Comparison of ENCODE assay signal across 20 mouse cellular contexts in genomic region chr1:40129321-40129720, GRCm38 (mm10). TPM values are rescaled to one million over a fixed set of nuclear protein-coding genes. Genes with fewer than 3 reads are reported as not detected.
DNase-seq lines count a peak whose midpoint lies in the region; ATAC-seq and TF ChIP-seq lines count a peak whose summit lies in the region.
"Had no signal": no experiment of that assay in that cellular context is flagged by ENCODE, and none has a peak within 500 bp of the region (broad histone marks: within the 10 kb centered on the region; RNA-seq: fewer than 3 reads in every experiment).

No protein-coding gene starts in this region.

- peaks cover 5% of the 10 kb centered on the region; the same call in 1 of the 2 replicates for H3K4me1 ChIP-seq in kidney, embryonic 16.5 days (ENCODE audit: insufficient read depth, low read length)
- no peaks in the 10 kb centered on the region for H3K4me1 ChIP-seq in intestine, postnatal 0 days (replicated peaks; ENCODE audit: control insufficient read depth, insufficient read depth, low read length)
- H3K4me1 ChIP-seq in forebrain, embryonic 14.5 days (ENCODE audit: control insufficient read depth, insufficient read depth, low read length), result no peaks in the 10 kb centered on the region
- H3K4me1 ChIP-seq: forebrain, embryonic 10.5 days; forebrain, embryonic 13.5 days; hindbrain, embryonic 12.5 days; hindbrain, embryonic 15.5 days had no signal

- no peak overlapping the region for H3K4me3 ChIP-seq in kidney, embryonic 16.5 days (ENCODE audit: low read length)
- no peak overlapping the region for H3K4me3 ChIP-seq in intestine, postnatal 0 days (ENCODE audit: low read depth, low read length)
- H3K4me3 ChIP-seq in forebrain, embryonic 14.5 days (ENCODE audit: low read depth, low read length), result no peak overlapping the region
- H3K4me3 ChIP-seq: forebrain, embryonic 10.5 days; forebrain, embryonic 13.5 days; gastrocnemius, adult 2 months; hindbrain, embryonic 12.5 days; hindbrain, embryonic 15.5 days had no signal

- ATAC-seq in kidney, embryonic 16.5 days (ENCODE audit: low FRiP score, low TSS enrichment), result 0 out of 2 replicates have a peak, but pooled peaks have one; percentile 27
- ATAC-seq in intestine, postnatal 0 days, result no peak
- ATAC-seq in forebrain, embryonic 14.5 days, result no peak
- ATAC-seq: forebrain, embryonic 13.5 days; forebrain, postnatal 0 days had no signal

- H3K36me3 ChIP-seq in kidney, embryonic 16.5 days (ENCODE audit: insufficient read depth, low read length), result no peaks in the 10 kb centered on the region
- H3K36me3 ChIP-seq in intestine, postnatal 0 days (ENCODE audit: control insufficient read depth, insufficient read depth), result no peaks in the 10 kb centered on the region
- no peaks in the 10 kb centered on the region for H3K36me3 ChIP-seq in forebrain, embryonic 14.5 days (ENCODE audit: control insufficient read depth, insufficient read depth, low read length)
- H3K36me3 ChIP-seq: forebrain, embryonic 10.5 days; hindbrain, embryonic 12.5 days; hindbrain, embryonic 15.5 days had no signal

- H3K9me3 ChIP-seq in kidney, embryonic 16.5 days (ENCODE audit: low read length), result no peaks in the 10 kb centered on the region
- no peaks in the 10 kb centered on the region for H3K9me3 ChIP-seq in intestine, postnatal 0 days (ENCODE audit: control insufficient read depth)
- no peaks in the 10 kb centered on the region for H3K9me3 ChIP-seq in forebrain, embryonic 14.5 days (replicated peaks; ENCODE audit: control insufficient read depth, low read length)
- H3K9me3 ChIP-seq: forebrain, embryonic 10.5 days; forebrain, embryonic 13.5 days; hindbrain, embryonic 12.5 days; hindbrain, embryonic 15.5 days had no signal

- H3K27me3 ChIP-seq in kidney, embryonic 16.5 days (ENCODE audit: insufficient read depth, low read length), result no peaks in the 10 kb centered on the region
- H3K27me3 ChIP-seq in intestine, postnatal 0 days (replicated peaks; ENCODE audit: control insufficient read depth, insufficient read depth, low read length), result no peaks in the 10 kb centered on the region
- no peaks in the 10 kb centered on the region for H3K27me3 ChIP-seq in forebrain, embryonic 14.5 days (replicated peaks; ENCODE audit: control insufficient read depth, insufficient read depth, low read length)
- H3K27me3 ChIP-seq: forebrain, embryonic 13.5 days; hindbrain, embryonic 12.5 days; hindbrain, embryonic 15.5 days had no signal

- no peak overlapping the region for H3K9ac ChIP-seq in kidney, embryonic 16.5 days (replicated peaks; ENCODE audit: low read length)
- no peak overlapping the region for H3K9ac ChIP-seq in intestine, postnatal 0 days (ENCODE audit: low read depth, low read length)
- H3K9ac ChIP-seq in forebrain, embryonic 14.5 days (ENCODE audit: low read length), result no peak overlapping the region
- H3K9ac ChIP-seq: forebrain, embryonic 13.5 days; forebrain, postnatal 0 days; hindbrain, embryonic 12.5 days; hindbrain, embryonic 15.5 days had no signal

- no peak overlapping the region; the same call in 1 of the 2 replicates for H3K27ac ChIP-seq in kidney, embryonic 16.5 days (ENCODE audit: low read length)
- no peak overlapping the region for H3K27ac ChIP-seq in intestine, postnatal 0 days (ENCODE audit: low read depth, low read length)
- no peak overlapping the region for H3K27ac ChIP-seq in forebrain, embryonic 14.5 days (ENCODE audit: low read depth, low read length)
- H3K27ac ChIP-seq: forebrain, embryonic 10.5 days; forebrain, embryonic 13.5 days; gastrocnemius, adult 2 months; hindbrain, embryonic 12.5 days; hindbrain, embryonic 15.5 days had no signal

- 48% methylated on average over 2 of the region's 2 CpGs for WGBS in kidney, embryonic 16.5 days
- 76% methylated on average over 2 of the region's 2 CpGs for WGBS in intestine, postnatal 0 days
- 45% methylated on average over 2 of the region's 2 CpGs for WGBS in forebrain, embryonic 14.5 days

- no peak overlapping the region for H3K4me2 ChIP-seq in kidney, embryonic 16.5 days (replicated peaks; ENCODE audit: low read depth, low read length)
- H3K4me2 ChIP-seq in intestine, postnatal 0 days (replicated peaks; ENCODE audit: low read depth), result no peak overlapping the region
- H3K4me2 ChIP-seq in forebrain, embryonic 14.5 days (ENCODE audit: low read length), result no peak overlapping the region
- H3K4me2 ChIP-seq: forebrain, embryonic 13.5 days; heart, embryonic 11.5 days; hindbrain, embryonic 12.5 days; hindbrain, embryonic 15.5 days had no signal

- DNase-seq in kidney, postnatal 4 days, result no peak
- peak; percentile 19 to 27 for DNase-seq in B cell, adult 2 months
- DNase-seq in brain, adult 2 months (ENCODE audit: low read depth, low spot score), result peak; percentile 9
- DNase-seq in forebrain, embryonic 14.5 days (ENCODE audit: low spot score), result no peak
- DNase-seq: adrenal gland, adult 2 months; adrenal gland, postnatal 14 days; cerebellum, adult 11-12 months; cerebellum, adult 8-10 months; cerebellum, postnatal 10 days; cerebellum, postnatal 36 days; forebrain, postnatal 0 days; gastrocnemius, adult 2 months; gastrocnemius, postnatal 14 days had no signal

- no peak for TF ChIP-seq CTCF in intestine, postnatal 0 days (IDR thresholded peaks at IDR 0.05; ENCODE audit: low read depth)

RNA-seq across cellular contexts. Expression of gene Il1r2, which starts 55.4 kb away (rescaled TPM):
- 0.24 and 0.29 TPM in 2 replicates for polyA plus RNA-seq in kidney, embryonic 16.5 days (2015; fragmentation: Nextera tagmentation; extraction: Ambion mirVana)
- 1.6 and 2.1 TPM in 2 replicates for polyA plus RNA-seq in intestine, postnatal 0 days (2015; fragmentation: Nextera tagmentation; extraction: Ambion mirVana)
- 0.38 and 0.83 TPM in 2 replicates for polyA plus RNA-seq in forebrain, embryonic 14.5 days (2014; fragmentation: Nextera tagmentation; extraction: Ambion mirVana)
- polyA plus RNA-seq: adrenal gland, adult 2 months had no signal

Comparison
In these comparisons a context has a peak if more than half of its experiments do, and no peak if none do; other contexts are left out.
1. DNase-seq: peak in B cell, adult 2 months (2 of 2) and brain, adult 2 months (single experiment); none in kidney, postnatal 4 days (0 of 2) and forebrain, embryonic 14.5 days (single experiment).